In genomic region chr12:28999963-29000451, GRCm38 (mm10) we compare ENCODE assay signal across 17 mouse cellular contexts.
A peak's percentile ranks its signal among the peaks of the same experiment; 100 is the strongest.
DNase-seq lines count a peak whose midpoint lies in the region; ATAC-seq lines count a peak whose summit lies in the region.
"Had no signal": no experiment of that assay in that cellular context is flagged by ENCODE, and none has a peak within 500 bp of the region (broad histone marks: within the 10 kb centered on the region; RNA-seq: fewer than 3 reads in every experiment).

No protein-coding gene starts in this region.

- peak overlapping the region; percentile 10; the same call in 1 of the 2 replicates for H3K9ac ChIP-seq in heart, embryonic 13.5 days
- no peak overlapping the region for H3K9ac ChIP-seq in kidney, embryonic 15.5 days
- H3K9ac ChIP-seq: embryonic facial prominence, embryonic 12.5 days; forebrain, embryonic 15.5 days; stomach, embryonic 15.5 days had no signal

- H3K27me3 ChIP-seq in heart, embryonic 13.5 days (replicated peaks), result no peaks in the 10 kb centered on the region
- H3K27me3 ChIP-seq in kidney, embryonic 15.5 days, result no peaks in the 10 kb centered on the region
- H3K27me3 ChIP-seq: embryonic facial prominence, embryonic 12.5 days; forebrain, embryonic 15.5 days; stomach, embryonic 15.5 days had no signal

- H3K4me3 ChIP-seq in heart, embryonic 13.5 days, result no peak overlapping the region
- no peak overlapping the region for H3K4me3 ChIP-seq in kidney, embryonic 15.5 days (replicated peaks)
- H3K4me3 ChIP-seq: embryonic facial prominence, embryonic 12.5 days; forebrain, embryonic 15.5 days; stomach, embryonic 15.5 days had no signal

- H3K36me3 ChIP-seq in heart, embryonic 13.5 days, result no peaks in the 10 kb centered on the region
- H3K36me3 ChIP-seq in kidney, embryonic 15.5 days, result no peaks in the 10 kb centered on the region
- H3K36me3 ChIP-seq: embryonic facial prominence, embryonic 12.5 days; forebrain, embryonic 15.5 days; stomach, embryonic 15.5 days had no signal

- 14% methylated on average over 6 of the region's 6 CpGs for WGBS in heart, embryonic 13.5 days
- WGBS in kidney, embryonic 15.5 days, result 37% methylated on average over 6 of the region's 6 CpGs

- no peaks in the 10 kb centered on the region for H3K9me3 ChIP-seq in heart, embryonic 13.5 days
- H3K9me3 ChIP-seq in kidney, embryonic 15.5 days (replicated peaks), result no peaks in the 10 kb centered on the region
- H3K9me3 ChIP-seq: embryonic facial prominence, embryonic 12.5 days; forebrain, embryonic 15.5 days; stomach, embryonic 15.5 days had no signal

- no peak for DNase-seq in heart, postnatal 4 days
- peak; percentile 7 for DNase-seq in urinary bladder, postnatal 14 days (ENCODE audit: low spot score)
- no peak for DNase-seq in urinary bladder, postnatal 25 days (ENCODE audit: low spot score)
- DNase-seq in left cerebral cortex, adult 9 months (ENCODE audit: low spot score in 2 of 2), result no peak
- DNase-seq: cerebellum, adult 11-12 months; gastrocnemius, postnatal 25 days; layer of hippocampus, postnatal 36 days; liver; midbrain, embryonic 14.5 days had no signal

- ATAC-seq in heart, embryonic 13.5 days (ENCODE audit: extremely low read depth, insufficient number of reproducible peaks, low FRiP score, low TSS enrichment), result no peak
- no peak for ATAC-seq in kidney, embryonic 15.5 days (replicated peaks; ENCODE audit: low FRiP score)
- ATAC-seq in megakaryocyte progenitor cell, adult 5-6 weeks (replicated peaks; ENCODE audit: poor library complexity), result no peak
- ATAC-seq in megakaryocyte-erythroid progenitor cell, adult 5-6 weeks (replicated peaks; ENCODE audit: low FRiP score, low TSS enrichment, poor library complexity, severe bottlenecking), result no peak
- ATAC-seq: forebrain, embryonic 15.5 days; Patski had no signal

- peak overlapping the region; percentile 65 for H3K27ac ChIP-seq in heart, embryonic 13.5 days (replicated peaks)
- 0 out of 2 replicates have a peak overlapping the region, but pooled peaks have one; percentile 0 for H3K27ac ChIP-seq in kidney, embryonic 15.5 days
- H3K27ac ChIP-seq: embryonic facial prominence, embryonic 12.5 days; forebrain, embryonic 15.5 days; stomach, embryonic 15.5 days had no signal

- 0 out of 2 replicates have a peak overlapping the region, but pooled peaks have one; percentile 4 for H3K4me2 ChIP-seq in heart, embryonic 13.5 days
- H3K4me2 ChIP-seq in kidney, embryonic 15.5 days, result no peak overlapping the region
- H3K4me2 ChIP-seq: embryonic facial prominence, embryonic 12.5 days; forebrain, embryonic 15.5 days; stomach, embryonic 15.5 days had no signal

- H3K4me1 ChIP-seq in heart, embryonic 13.5 days, result peaks cover 46% of the 10 kb centered on the region
- H3K4me1 ChIP-seq in kidney, embryonic 15.5 days, result peaks cover 14% of the 10 kb centered on the region
- H3K4me1 ChIP-seq: forebrain, embryonic 15.5 days; stomach, embryonic 15.5 days had no signal
